Mouse (Mus musculus): Measurements from ENCODE around the gene Zfp651. TPM values are rescaled to one million over a fixed set of nuclear protein-coding genes. Genes with fewer than 3 reads are reported as not detected.

The Zfp651 gene
- polyA plus RNA-seq, 1 experiment from 2014 or later, result 32.9 TPM

- Histone ChIP-seq H3K27me3 (no peaks in the 10 kb centered on the region), H3K27ac (replicated peaks) (0 out of 2 replicates have a peak overlapping the region, but pooled peaks have one; percentile 1), H3K9ac (no peak overlapping the region), H3K36me3 (no peaks in the 10 kb centered on the region), H3K4me3 (no peak overlapping the region), H3K4me2 (no peak overlapping the region), H3K4me1 (replicated peaks) (peaks cover 20% of the 10 kb centered on the region), H3K9me3 (no peaks in the 10 kb centered on the region)
- peak; percentile 19 for ATAC-seq (ENCODE audit: low FRiP score, low read depth)
- 27% methylated on average over 1 of the region's 1 CpGs for WGBS
Measured at GRCm38 (mm10) chr9:121794972-121795539, 35.9 kb downstream of the Zfp651 start.

DNA sequence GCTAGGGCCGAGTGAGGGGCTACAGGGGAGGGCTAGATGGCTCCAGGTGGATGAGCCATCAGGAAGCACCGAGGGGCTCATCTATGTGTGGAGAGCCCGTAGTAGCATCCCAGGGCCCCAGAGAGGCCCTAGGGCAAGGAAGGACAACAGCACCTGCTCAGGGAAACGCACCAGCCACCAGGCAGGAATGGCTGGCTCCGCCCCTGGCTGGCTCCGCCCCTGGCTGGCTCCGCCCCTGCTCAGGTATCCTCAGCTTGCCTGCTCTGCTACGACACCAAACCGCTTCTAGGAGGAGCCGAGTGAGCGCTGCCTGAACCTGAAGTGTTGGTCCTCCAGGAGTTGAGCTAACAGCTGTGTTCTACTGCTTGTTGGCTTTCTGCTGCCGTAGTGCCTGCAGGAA, 38.6 kb downstream of the Zfp651 start:
- Histone ChIP-seq H3K9me3 (no peaks in the 10 kb centered on the region), H3K27ac (replicated peaks) (no peak overlapping the region), H3K36me3 (no peaks in the 10 kb centered on the region), H3K4me3 (no peak overlapping the region), H3K9ac (no peak overlapping the region), H3K4me1 (replicated peaks) (peaks cover 12% of the 10 kb centered on the region; the same call in 1 of the 2 replicates), H3K4me2 (no peak overlapping the region), H3K27me3 (no peaks in the 10 kb centered on the region)
- no peak for ATAC-seq (ENCODE audit: low FRiP score, low read depth)
- WGBS, result 25% methylated on average over 12 of the region's 12 CpGs

GRCm38 (mm10) chr9:121798887-121799520, 39.9 kb downstream of the Zfp651 start:
- Histone ChIP-seq H3K4me2 (no peak overlapping the region), H3K9ac (no peak overlapping the region), H3K36me3 (no peaks in the 10 kb centered on the region), H3K4me3 (no peak overlapping the region), H3K27me3 (no peaks in the 10 kb centered on the region), H3K27ac (replicated peaks) (no peak overlapping the region), H3K9me3 (no peaks in the 10 kb centered on the region), H3K4me1 (replicated peaks) (peaks cover 12% of the 10 kb centered on the region; the same call in 1 of the 2 replicates)
- 38% methylated on average over 6 of the region's 6 CpGs for WGBS
- ATAC-seq (ENCODE audit: low FRiP score, low read depth), result no peak

DNA sequence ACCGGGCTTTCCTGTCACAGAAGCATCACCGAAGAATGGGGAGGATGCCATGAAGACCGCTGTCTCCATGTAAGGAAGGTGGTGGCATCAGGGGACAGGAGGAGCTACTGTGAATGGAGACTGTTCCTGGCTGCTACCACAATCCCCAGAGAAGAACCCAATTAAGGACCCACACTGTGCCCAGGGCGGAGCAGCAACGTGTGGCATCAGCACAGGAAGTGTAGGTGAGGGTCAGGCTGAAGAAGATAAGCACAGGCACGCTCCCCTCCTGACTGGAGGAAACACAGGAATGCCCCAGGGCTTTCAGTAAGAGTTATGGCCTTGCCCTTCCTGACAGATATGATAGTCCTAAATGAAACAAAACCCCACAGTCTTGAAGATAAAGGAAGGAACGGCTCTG, 43.6 kb downstream of the Zfp651 start:
- Histone ChIP-seq H3K4me2 (no peak overlapping the region), H3K36me3 (no peaks in the 10 kb centered on the region), H3K9ac (no peak overlapping the region), H3K4me1 (replicated peaks) (0 out of 2 replicates have a peak, but pooled peaks cover 2% of the 10 kb centered on the region), H3K4me3 (no peak overlapping the region), H3K27ac (replicated peaks) (no peak overlapping the region), H3K9me3 (no peaks in the 10 kb centered on the region), H3K27me3 (no peaks in the 10 kb centered on the region)
- WGBS, result 78% methylated on average over 7 of the region's 7 CpGs
- no peak for ATAC-seq (ENCODE audit: low FRiP score, low read depth)

DNA sequence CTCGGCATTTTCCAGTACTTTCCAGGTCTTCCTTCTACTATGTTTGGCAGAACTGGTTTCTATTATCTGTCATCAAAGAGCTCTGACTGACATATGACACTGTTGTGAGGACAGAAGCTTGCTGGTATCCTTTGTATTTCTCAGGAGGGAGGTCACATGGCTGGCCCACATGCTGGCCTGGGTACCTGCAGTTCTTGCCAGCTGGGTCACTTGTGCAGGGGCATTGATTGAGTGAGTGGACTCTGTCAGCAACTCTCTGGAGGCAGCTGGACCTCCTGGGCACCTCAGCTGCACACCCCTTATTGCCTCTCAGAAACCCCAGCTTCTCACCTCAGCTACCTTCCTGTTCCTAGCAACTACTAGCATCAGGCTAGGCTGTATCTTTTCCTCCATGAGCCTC, 48.4 kb downstream of the Zfp651 start:
- Histone ChIP-seq H3K4me3 (no peak overlapping the region), H3K9me3 (no peaks in the 10 kb centered on the region), H3K36me3 (no peaks in the 10 kb centered on the region), H3K4me2 (no peak overlapping the region), H3K4me1 (replicated peaks) (peaks cover 28% of the 10 kb centered on the region), H3K9ac (no peak overlapping the region), H3K27ac (replicated peaks) (no peak overlapping the region), H3K27me3 (no peaks in the 10 kb centered on the region)
- ATAC-seq (ENCODE audit: low FRiP score, low read depth), result no peak
- 62% methylated on average over 1 of the region's 1 CpGs for WGBS

DNA sequence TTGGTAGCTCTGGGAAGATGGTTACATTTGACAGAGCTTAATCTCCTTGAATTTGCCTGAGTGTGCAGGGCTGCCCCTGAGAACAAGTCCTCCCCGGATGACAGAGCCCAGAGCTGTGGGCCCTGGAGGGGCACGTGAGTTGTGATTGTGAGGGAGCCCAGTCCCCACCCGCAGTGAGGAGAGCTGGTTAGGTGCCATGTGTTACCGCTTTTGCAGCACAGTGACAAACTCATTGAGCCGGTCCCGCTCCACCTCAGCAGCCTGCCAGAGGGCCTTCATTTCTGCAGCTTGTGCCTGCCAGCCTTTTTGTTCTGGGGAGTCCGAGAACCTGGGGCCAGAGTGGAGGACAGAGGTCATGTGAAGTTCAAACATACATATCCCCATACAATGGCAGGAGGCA, 48.8 kb downstream of the Zfp651 start:
- H3K27ac ChIP-seq (replicated peaks), result no peak overlapping the region
- H3K4me1 ChIP-seq (replicated peaks), result peaks cover 28% of the 10 kb centered on the region
- H3K9me3 ChIP-seq, result no peaks in the 10 kb centered on the region
- H3K27me3 ChIP-seq, result no peaks in the 10 kb centered on the region
- no peak overlapping the region for H3K4me2 ChIP-seq
- H3K4me3 ChIP-seq, result no peak overlapping the region
- H3K9ac ChIP-seq, result no peak overlapping the region
- no peaks in the 10 kb centered on the region for H3K36me3 ChIP-seq
- 51% methylated on average over 7 of the region's 7 CpGs for WGBS
- ATAC-seq (ENCODE audit: low FRiP score, low read depth), result no peak

DNA sequence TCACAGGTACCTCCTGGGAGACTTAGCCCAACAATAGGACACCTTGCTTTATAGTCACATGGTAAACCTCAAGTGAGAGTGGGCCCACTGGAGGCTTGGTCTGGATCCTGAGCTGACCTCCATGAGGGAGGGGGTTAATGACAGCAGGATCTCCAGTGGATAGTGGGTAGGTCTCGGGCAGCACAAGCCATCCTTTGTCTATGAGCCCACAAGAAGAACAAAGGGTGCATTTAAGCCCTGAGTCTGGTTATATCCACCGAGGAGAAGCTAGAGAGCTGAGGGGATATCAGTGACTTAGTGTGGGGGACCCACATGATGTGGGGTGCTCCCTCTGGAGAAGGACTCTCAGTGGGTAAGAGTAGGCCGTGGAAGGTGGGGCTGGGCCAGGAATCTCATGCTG, 49.4 kb downstream of the Zfp651 start:
- Histone ChIP-seq H3K9ac (no peak overlapping the region), H3K4me2 (no peak overlapping the region), H3K4me1 (replicated peaks) (peaks cover 28% of the 10 kb centered on the region), H3K36me3 (no peaks in the 10 kb centered on the region), H3K4me3 (no peak overlapping the region), H3K27ac (replicated peaks) (no peak overlapping the region), H3K9me3 (no peaks in the 10 kb centered on the region), H3K27me3 (no peaks in the 10 kb centered on the region)
- 50% methylated on average over 3 of the region's 3 CpGs for WGBS
- no peak; the same call in 1 of the 2 replicates for ATAC-seq (ENCODE audit: low FRiP score, low read depth)

GRCm38 (mm10) chr9:121810081-121810821, 51.1 kb downstream of the Zfp651 start:
- Histone ChIP-seq H3K4me2 (no peak overlapping the region), H3K9ac (no peak overlapping the region), H3K4me1 (replicated peaks) (peaks cover 28% of the 10 kb centered on the region), H3K27me3 (no peaks in the 10 kb centered on the region), H3K4me3 (no peak overlapping the region), H3K9me3 (no peaks in the 10 kb centered on the region), H3K36me3 (no peaks in the 10 kb centered on the region), H3K27ac (replicated peaks) (peak overlapping the region; percentile 48; the same call in 1 of the 2 replicates)
- WGBS, result 10% methylated on average over 15 of the region's 15 CpGs
- peak; percentile 74 for ATAC-seq (ENCODE audit: low FRiP score, low read depth)

DNA sequence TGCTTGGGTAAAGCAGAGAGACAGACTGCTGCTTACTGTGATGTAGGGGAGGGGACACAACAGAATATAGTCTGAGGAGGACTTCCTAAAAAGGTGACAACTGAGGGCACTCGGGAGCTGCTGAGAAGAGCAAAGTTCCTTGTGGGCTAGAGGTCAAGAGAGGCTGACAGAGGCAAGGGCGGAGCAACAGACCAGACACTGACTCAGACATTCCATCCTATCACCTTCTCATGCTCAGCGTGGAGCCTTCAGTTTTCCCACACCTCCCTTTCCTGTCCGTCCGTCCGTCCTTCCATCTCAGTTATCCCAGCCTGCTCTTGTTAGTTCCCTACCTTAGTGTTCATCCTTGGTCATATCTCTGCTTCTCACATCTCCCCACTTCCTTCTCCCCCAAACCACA, 56.1 kb downstream of the Zfp651 start:
- 79% methylated on average over 6 of the region's 6 CpGs for WGBS
- peaks cover 22% of the 10 kb centered on the region for H3K4me1 ChIP-seq (replicated peaks)
- no peaks in the 10 kb centered on the region for H3K36me3 ChIP-seq
- H3K9ac ChIP-seq, result no peak overlapping the region
- no peaks in the 10 kb centered on the region for H3K9me3 ChIP-seq
- H3K4me3 ChIP-seq, result no peak overlapping the region
- no peak for ATAC-seq (ENCODE audit: low FRiP score, low read depth)
- no peak overlapping the region for H3K27ac ChIP-seq (replicated peaks)
- H3K4me2 ChIP-seq, result no peak overlapping the region
- H3K27me3 ChIP-seq, result no peaks in the 10 kb centered on the region

DNA sequence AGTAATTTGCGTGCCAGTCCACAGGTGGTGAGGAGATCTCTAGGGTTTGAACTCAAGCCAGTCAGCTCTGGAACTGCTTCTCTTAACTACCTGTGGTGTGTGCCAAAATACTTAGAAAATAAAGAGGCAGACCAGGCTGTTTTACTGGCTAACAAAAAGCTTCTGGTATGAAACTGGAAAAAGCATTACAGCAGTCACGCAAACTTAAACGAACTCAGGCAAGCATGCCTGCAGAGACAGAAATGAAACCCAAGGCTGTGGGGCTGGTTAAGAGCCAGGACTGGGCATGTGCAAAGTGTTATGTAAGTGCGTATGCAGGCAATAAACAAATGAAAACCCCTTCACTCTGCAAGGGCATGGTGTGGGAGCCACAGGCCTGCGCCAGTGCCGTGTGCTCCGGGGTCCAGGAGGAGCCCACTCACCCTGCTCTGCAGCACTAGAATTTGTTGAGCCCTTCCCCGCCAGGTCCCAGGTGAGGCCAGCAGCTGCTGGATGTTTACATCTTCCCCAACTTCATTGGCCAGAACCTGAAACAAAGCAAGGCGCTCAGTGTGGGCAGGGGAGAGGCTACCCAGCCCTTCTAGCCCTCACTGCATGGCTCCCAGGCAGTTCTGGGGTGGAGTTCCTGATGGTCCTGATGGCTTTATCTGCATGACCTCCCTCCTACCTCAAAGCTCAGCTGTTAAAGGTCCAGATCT, 60.1 kb downstream of the Zfp651 start:
- H3K4me3 ChIP-seq, result no peak overlapping the region
- no peak overlapping the region for H3K9ac ChIP-seq
- H3K4me2 ChIP-seq, result no peak overlapping the region
- ATAC-seq (ENCODE audit: low FRiP score, low read depth), result no peak
- H3K4me1 ChIP-seq (replicated peaks), result peaks cover 27% of the 10 kb centered on the region
- WGBS, result 83% methylated on average over 9 of the region's 9 CpGs
- H3K27ac ChIP-seq (replicated peaks), result peak overlapping the region; percentile 62
- no peaks in the 10 kb centered on the region for H3K9me3 ChIP-seq
- no peaks in the 10 kb centered on the region for H3K27me3 ChIP-seq
- H3K36me3 ChIP-seq, result no peaks in the 10 kb centered on the region

DNA sequence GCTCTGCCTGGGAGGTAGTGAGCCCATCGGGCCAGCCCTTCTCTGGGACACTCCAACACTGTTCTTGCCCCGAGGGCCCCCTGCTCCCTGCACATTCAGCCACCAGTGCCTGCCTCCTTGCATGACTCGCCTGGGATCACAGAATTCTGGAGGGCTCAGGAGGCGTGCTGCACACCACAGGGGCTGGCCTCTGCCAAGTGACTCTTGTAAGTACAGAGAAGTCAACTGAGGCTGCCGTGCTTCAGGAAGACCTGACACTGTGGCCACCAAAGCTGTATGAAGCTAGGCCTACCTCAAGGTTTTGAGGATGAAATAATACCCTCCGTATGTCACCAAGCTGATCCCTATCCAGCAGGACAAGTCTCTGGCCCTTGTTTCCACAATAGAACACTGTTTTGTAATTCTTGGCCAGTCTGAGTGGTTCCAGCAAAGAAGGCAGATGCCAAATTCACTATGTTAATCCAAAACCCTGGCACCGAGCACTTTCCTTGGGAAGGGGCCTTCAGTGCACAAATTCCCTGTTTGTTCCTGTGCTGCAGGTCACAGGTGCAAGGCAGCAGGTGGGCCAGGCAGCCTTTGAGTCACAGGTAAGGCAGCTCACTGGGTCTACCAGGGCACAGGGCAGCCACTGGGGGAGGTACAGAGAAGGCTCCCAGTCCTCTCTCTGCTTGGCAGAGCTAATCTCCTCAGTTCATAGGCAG, 60.8 kb downstream of the Zfp651 start:
- peak; percentile 49; the same call in 1 of the 2 replicates for ATAC-seq (ENCODE audit: low FRiP score, low read depth)
- Histone ChIP-seq H3K4me3 (no peak overlapping the region), H3K36me3 (no peaks in the 10 kb centered on the region), H3K4me2 (no peak overlapping the region), H3K27me3 (no peaks in the 10 kb centered on the region), H3K9ac (no peak overlapping the region), H3K4me1 (replicated peaks) (peaks cover 27% of the 10 kb centered on the region), H3K27ac (replicated peaks) (peak overlapping the region; percentile 62), H3K9me3 (no peaks in the 10 kb centered on the region)
- WGBS, result 52% methylated on average over 7 of the region's 7 CpGs

All from hindbrain, embryonic 15.5 days (tissue).